Mouse (Mus musculus) spleen, adult 2 months (tissue): ENCODE data around the gene Nemf.

ENCODE experiments used
- CTCF ChIP-seq: fragments of 200-500 bp; IDR thresholded peaks from 2 replicates; pipeline ENCODE4 v1.5.1; 2011; ENCODE audit warnings: mild to moderate bottlenecking, inconsistent platforms; ENCODE audit not compliant: insufficient read depth, insufficient read length, insufficient replicate concordance; ENCODE audit errors: extremely low read depth
- POLR2A ChIP-seq: fragments of 200-500 bp; IDR thresholded peaks from 2 replicates; pipeline ENCODE4 v1.6.1; 2011; ENCODE audit warnings: low read depth, low read length, inconsistent platforms

DNA sequence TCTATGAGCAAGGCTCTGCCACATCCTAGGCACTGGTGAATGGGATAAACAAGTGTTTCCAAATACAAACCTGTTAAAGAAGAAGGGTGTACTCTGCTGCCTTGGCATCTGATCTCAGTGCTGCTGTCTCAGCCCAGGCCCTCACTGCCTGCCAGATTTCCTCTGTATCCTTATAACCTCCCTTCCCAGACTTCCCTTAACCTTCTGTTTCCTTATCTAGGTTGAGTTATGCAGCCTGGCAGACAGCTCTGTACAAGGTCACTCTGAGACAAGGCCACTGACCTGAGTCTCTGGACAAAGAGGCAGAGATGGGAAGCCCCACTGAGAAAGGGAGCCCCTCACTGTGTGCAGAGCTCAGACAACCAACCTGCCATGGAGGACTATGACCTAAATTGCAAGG is 38.5 kb downstream of the Nemf start:
- TF ChIP-seq CTCF (no peak), POLR2A (no peak)
